Mouse (Mus musculus) hindlimb bud, embryonic 11.5 days (tissue): Measurements from ENCODE around the gene Gm43064.
A peak's percentile ranks its signal among the peaks of the same experiment; 100 is the strongest.
"Not testable (repeated sequence)": the region's sequence is repeated elsewhere in the genome, so short reads cannot be mapped to it uniquely, and the experiment has no call there.

Experiments used
- DNase-seq: peaks from one replicate; pipeline ENCODE4 v3.0.0-alpha.2; 2012; ENCODE audit warnings: low read depth, low spot score; ENCODE audit errors: extremely low spot score

The Gm43064 gene

GRCm38 (mm10) chr3:103808891-103809798, at the start of gene Gm43064, which contains the start of the genes Dclre1b and Ap4b1:
Gene Gm43064, plus strand, starts transcription at chr3:103809573.
Gene Dclre1b, minus strand, starts transcription at chr3:103809444.
Gene Ap4b1, plus strand, starts transcription at chr3:103809520.
- peak; percentile 57 for DNase-seq

GRCm38 (mm10) chr3:103766789-103767188, 42.6 kb upstream of the Gm43064 start:
- no peak for DNase-seq

GRCm38 (mm10) chr3:103771531-103772130, 37.7 kb upstream of the Gm43064 start:
- DNase-seq, result no peak

GRCm38 (mm10) chr3:103772846-103773245, 36.5 kb upstream of the Gm43064 start:
- DNase-seq, result no peak

DNA sequence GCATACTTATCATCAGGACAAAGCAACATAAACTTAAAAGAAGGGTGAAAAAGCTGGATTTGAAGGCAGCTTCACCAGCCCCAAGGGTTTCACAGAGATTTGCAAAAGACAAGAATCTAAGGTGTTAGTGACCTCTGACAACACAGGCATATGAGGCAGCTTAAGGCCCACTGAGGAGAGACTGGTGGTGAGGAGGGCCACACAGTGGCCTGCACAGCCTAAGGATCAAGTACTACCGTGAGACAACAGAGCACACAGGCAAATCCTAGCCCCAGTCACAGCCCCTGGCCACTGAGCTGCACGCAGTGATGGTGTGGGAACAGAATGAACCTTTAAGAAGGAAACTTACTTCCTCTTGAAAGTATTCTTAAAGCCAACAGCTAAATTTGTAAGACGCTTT, 35.9 kb upstream of the Gm43064 start:
- no peak for DNase-seq

DNA sequence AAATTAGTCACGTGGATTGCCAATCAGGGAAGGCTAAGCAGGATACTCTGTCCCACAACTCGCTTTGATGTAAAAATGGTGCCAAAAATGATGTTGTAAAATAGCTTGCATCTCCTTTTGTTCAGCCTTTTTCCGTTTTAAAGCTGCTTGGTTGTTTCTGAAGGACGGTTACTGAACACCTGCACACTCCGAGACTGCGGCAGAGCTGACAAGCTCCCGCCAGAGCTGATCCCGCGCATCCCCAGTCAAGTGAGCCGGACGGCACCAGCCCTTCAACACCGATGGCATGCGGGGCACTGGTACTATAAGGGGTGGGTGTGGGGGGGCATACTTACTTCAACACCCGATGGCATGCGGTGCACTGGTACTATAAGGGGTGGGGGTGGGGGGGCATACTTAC, 35.4 kb upstream of the Gm43064 start:
- no peak for DNase-seq

DNA sequence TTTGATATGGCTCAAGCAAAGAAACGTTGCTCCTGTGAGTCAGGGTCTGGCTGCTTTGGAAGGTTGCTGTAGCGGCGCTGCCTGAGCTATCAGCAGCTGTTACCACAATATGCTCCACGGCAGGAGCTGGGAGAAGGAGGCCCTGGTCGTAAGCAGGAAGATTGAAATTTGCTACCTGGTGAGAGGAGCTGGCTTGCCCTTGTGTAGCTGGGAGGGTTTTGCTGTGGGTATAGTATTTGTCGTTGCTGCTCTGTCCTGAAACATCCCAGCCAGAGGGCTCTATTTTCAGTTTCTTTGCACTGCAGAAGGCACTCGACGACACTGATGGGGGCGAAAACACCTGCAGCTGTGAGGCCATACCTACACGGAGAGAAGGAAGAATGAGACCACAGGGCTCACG, 31.4 kb upstream of the Gm43064 start:
- no peak for DNase-seq

- no peak for DNase-seq
Measured at GRCm38 (mm10) chr3:103778660-103779059, 30.7 kb upstream of the Gm43064 start.

DNA sequence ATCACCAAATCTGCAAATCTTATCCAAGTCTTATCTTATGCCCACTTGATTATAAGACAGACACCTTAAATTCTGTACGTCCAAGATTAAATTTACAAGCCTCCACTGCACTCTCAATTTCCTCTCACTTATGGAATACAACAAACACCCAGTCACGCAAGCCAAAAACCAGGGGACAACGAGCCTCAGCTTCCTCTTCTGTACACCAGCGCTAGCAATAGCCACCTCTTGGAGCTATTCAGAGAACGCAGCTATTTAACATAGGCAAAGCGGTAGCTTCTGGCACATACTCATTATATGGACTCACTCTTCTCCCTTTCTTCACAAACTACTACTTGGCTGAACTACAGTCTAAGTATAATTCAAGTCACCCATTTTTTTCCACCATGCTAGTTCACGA, 30.2 kb upstream of the Gm43064 start:
- DNase-seq, result no peak

DNA sequence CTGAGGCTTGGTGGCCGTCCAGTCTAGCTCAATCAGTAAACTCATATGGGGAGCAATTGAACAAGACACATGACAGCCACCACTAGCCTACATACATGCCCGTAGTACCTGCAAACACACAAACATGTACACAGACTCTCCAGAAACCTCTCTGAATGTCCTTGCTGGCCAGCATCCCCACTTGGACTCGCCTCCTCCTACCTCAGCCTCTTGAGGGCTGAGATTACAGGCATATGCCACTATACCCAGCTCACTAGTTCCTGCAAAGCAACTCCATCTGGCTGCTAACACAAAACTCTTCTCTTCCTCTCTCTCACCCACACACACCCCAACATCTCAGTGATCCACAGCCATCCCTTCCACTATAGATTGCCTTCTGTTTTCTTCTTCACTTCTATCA, 29.1 kb upstream of the Gm43064 start:
- DNase-seq, result no peak

GRCm38 (mm10) chr3:103780777-103781176, 28.6 kb upstream of the Gm43064 start:
- no peak for DNase-seq

GRCm38 (mm10) chr3:103782844-103783609, 26.3 kb upstream of the Gm43064 start:
- DNase-seq, result no peak

GRCm38 (mm10) chr3:103787225-103787624, 22.1 kb upstream of the Gm43064 start:
- DNase-seq, result no peak

DNA sequence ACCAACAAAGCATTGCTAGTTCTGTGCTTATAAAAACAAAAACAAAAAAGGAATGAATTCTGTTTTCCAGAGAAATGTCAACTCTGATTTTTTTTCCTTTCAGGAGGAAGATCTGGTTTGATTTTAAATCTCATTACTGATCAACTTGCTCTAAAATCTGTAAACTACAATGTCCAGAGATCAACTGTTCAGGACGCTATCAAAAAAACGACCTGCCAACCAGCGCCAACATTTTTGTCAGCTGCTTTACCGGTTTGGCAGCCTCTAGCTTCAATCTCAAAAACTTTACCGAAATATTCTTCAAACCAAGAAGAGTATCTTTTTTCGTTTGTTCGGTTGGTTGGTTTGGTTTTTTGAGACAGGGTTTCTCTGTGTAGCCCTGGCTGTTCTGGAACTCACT, 20.3 kb upstream of the Gm43064 start:
- DNase-seq, result no peak

- no peak for DNase-seq
Measured at GRCm38 (mm10) chr3:103789891-103790345, 19.5 kb upstream of the Gm43064 start.

- DNase-seq, result no peak
Measured at GRCm38 (mm10) chr3:103790346-103791145, 18.8 kb upstream of the Gm43064 start.

DNA sequence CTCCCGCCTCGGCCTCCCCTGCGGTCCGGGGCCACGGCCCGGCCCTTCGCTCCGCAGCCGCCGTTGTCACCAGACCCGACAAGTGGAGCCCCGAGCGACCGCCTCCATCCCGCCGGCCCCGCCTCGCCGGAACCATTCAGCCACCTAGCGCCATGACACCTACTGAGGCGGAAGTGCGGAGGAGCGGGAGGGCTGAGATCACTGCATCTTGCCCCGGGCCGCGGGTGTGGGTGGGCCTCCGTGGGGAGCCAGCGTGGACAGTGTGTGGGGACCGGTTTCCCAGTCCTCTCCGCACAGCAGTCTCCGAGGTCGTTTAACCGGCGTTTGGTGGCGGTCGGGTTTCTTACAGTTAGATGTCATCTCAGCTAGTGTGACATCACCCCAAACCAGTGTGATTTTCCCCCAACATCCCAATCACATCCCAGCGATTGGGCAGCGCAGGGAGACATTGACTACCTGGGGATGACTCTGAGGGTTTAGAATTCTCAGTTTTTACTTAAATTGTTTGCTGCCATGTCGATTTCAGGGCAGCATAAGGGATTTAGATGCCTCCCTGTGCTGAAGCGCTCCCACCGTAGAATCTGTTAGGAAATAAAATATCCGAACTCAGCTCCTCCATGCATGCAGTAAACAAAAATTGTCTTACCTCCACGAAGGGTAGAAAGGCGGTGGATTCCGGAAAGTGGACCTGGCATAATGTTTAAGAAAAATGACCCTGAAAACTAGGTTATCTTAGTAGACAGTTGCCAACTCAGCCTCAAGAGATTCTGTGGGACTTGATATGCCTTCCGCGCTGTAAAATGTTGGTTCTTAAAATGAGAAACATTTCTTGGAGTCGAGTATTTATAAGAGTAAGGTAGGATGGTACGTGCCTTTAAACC, 17.9 kb upstream of the Gm43064 start, which contains the start of gene Hipk1:
Gene Hipk1, minus strand, starts transcription at position 334 of the 881 bp plus-strand sequence.
- peak; percentile 26 for DNase-seq

DNA sequence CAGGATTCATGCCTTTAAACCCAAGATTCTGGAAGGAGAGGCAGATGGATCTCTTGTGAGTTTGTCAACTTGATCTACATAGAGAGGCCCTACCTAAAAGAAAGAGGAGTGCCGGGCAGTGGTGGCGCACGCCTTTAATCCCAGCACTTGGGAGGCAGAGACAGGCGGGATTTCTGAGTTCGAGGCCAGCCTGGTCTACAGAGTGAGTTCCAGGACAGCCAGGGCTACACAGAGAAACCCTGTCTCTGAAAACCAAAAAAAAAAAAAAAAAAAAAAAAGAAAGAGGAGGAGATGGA, 17.3 kb upstream of the Gm43064 start:
- not testable (repeated sequence) for DNase-seq

DNA sequence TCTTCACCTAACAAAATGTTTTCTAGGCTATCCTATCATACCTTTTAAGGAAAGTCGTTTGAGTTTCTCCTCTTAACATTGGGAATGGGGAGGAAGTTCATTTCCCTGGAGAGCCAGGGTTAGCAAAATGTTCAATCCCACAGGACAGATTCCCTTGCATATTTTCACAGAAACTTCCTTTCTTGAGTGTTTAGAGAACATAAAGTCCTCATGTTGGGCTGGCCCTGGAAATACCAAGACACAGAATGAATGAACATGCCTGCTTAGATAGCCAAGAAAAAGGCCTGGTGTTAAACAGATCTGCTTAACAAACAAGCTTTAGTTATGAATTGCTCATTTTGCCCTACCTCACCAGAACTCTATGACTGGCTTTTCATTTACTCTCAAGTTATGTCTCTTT, 16.8 kb upstream of the Gm43064 start:
- DNase-seq, result no peak

DNA sequence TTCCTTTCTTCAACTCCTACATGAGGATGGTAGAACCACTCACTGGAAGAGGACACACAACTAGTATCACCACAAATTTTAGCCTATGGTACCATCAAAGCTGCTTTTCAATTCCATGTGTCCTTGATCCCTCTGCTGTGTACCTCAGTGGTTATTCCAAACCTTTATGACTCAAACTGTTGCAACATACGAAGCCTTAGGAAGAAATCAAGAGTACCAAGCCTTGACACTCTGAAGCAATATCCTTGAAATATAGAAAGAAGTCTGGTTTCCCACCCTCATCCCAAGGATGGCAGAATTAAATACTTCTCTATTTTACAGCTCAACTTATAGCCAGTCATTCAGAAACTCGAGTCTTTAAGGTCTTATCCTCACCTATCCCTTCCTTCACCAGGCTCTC, 13.0 kb upstream of the Gm43064 start:
- no peak for DNase-seq
